ENCODE assay signal across 12 mouse cellular contexts in the genomic region with DNA sequence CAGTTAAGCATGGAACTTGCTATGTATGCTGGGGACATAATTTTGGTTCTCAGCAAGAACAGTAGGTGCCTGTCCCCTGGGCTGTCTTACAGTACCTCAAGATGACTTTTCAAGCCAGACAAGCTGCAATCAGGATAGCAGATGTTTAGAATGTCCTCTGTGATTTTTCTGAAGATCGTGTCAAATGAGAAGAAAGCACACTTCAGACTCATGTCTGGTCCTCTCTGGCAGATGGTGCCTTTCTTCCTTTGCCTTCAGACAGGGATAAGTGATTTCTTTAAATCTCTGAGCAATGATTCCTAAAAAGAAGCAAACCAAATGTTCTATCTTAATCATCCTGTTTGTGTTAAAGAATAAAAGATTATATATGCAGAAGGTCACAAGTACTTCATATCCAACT. TPM values are rescaled to one million over a fixed set of nuclear protein-coding genes. Genes with fewer than 3 reads are reported as not detected.
DNase-seq lines count a peak whose midpoint lies in the region; ATAC-seq lines count a peak whose summit lies in the region.
"Had no signal": no experiment of that assay in that cellular context is flagged by ENCODE, and none has a peak within 500 bp of the region (broad histone marks: within the 10 kb centered on the region; RNA-seq: fewer than 3 reads in every experiment).

No protein-coding gene starts in this region.

- no peak overlapping the region for H3K4me3 ChIP-seq in heart, embryonic 10.5 days
- H3K4me3 ChIP-seq in midbrain, embryonic 11.5 days (ENCODE audit: low read depth, low read length), result no peak overlapping the region
- H3K4me3 ChIP-seq in midbrain, embryonic 10.5 days, result no peak overlapping the region
- H3K4me3 ChIP-seq: embryonic facial prominence, embryonic 10.5 days; embryonic facial prominence, embryonic 12.5 days; forebrain, embryonic 13.5 days; forebrain, embryonic 15.5 days had no signal

- no peak overlapping the region for H3K9ac ChIP-seq in midbrain, embryonic 11.5 days (ENCODE audit: low read length)
- H3K9ac ChIP-seq: embryonic facial prominence, embryonic 12.5 days; forebrain, embryonic 13.5 days; forebrain, embryonic 15.5 days had no signal

- no peaks in the 10 kb centered on the region for H3K27me3 ChIP-seq in heart, embryonic 10.5 days (ENCODE audit: insufficient read depth, poor library complexity, severe bottlenecking)
- H3K27me3 ChIP-seq in midbrain, embryonic 11.5 days (ENCODE audit: control insufficient read depth, insufficient read depth, low read length), result no peaks in the 10 kb centered on the region
- no peaks in the 10 kb centered on the region for H3K27me3 ChIP-seq in midbrain, embryonic 10.5 days (ENCODE audit: low read depth, poor library complexity, severe bottlenecking)
- H3K27me3 ChIP-seq: embryonic facial prominence, embryonic 12.5 days; forebrain, embryonic 13.5 days; forebrain, embryonic 15.5 days had no signal

- no peak overlapping the region for H3K27ac ChIP-seq in heart, embryonic 10.5 days
- no peak overlapping the region for H3K27ac ChIP-seq in midbrain, embryonic 11.5 days (ENCODE audit: low read depth, low read length)
- H3K27ac ChIP-seq in midbrain, embryonic 10.5 days (replicated peaks), result no peak overlapping the region
- H3K27ac ChIP-seq: embryonic facial prominence, embryonic 10.5 days; embryonic facial prominence, embryonic 12.5 days; forebrain, embryonic 13.5 days; forebrain, embryonic 15.5 days had no signal

- DNase-seq in heart, embryonic 10.5 days (ENCODE audit: low spot score), result peak; percentile 51
- DNase-seq in heart, postnatal 36 days, result no peak
- peak; percentile 47 for DNase-seq in midbrain, embryonic 11.5 days (ENCODE audit: low spot score, missing footprints)
- DNase-seq in midbrain, embryonic 10.5 days (ENCODE audit: low spot score), result no peak
- DNase-seq in brain, adult 2 months (ENCODE audit: low read depth, low spot score), result peak; percentile 53
- DNase-seq in natural killer cell, adult 2 months (ENCODE audit: low spot score in 2 of 2), result no peak
- DNase-seq: cerebellum, adult 11-12 months had no signal

- no peaks in the 10 kb centered on the region for H3K9me3 ChIP-seq in heart, embryonic 10.5 days
- no peaks in the 10 kb centered on the region for H3K9me3 ChIP-seq in midbrain, embryonic 11.5 days (ENCODE audit: control insufficient read depth, low read length)
- H3K9me3 ChIP-seq in midbrain, embryonic 10.5 days (replicated peaks), result no peaks in the 10 kb centered on the region
- H3K9me3 ChIP-seq: embryonic facial prominence, embryonic 10.5 days; embryonic facial prominence, embryonic 12.5 days; forebrain, embryonic 13.5 days; forebrain, embryonic 15.5 days had no signal

- H3K4me1 ChIP-seq in heart, embryonic 10.5 days, result no peaks in the 10 kb centered on the region
- H3K4me1 ChIP-seq in midbrain, embryonic 11.5 days (ENCODE audit: control insufficient read depth, insufficient read depth, low read length), result no peaks in the 10 kb centered on the region
- H3K4me1 ChIP-seq in midbrain, embryonic 10.5 days, result no peaks in the 10 kb centered on the region
- H3K4me1 ChIP-seq: embryonic facial prominence, embryonic 10.5 days; embryonic facial prominence, embryonic 12.5 days; forebrain, embryonic 13.5 days; forebrain, embryonic 15.5 days had no signal

- 64% methylated on average over 1 of the region's 1 CpGs for WGBS in heart, embryonic 10.5 days
- WGBS in midbrain, embryonic 11.5 days, result 86% methylated on average over 1 of the region's 1 CpGs
- WGBS in midbrain, embryonic 10.5 days, result 81% methylated on average over 1 of the region's 1 CpGs

- no peak overlapping the region for H3K4me2 ChIP-seq in midbrain, embryonic 11.5 days
- H3K4me2 ChIP-seq: embryonic facial prominence, embryonic 12.5 days; forebrain, embryonic 13.5 days; forebrain, embryonic 15.5 days had no signal

- ATAC-seq in midbrain, embryonic 11.5 days (ENCODE audit: low FRiP score), result no peak
- ATAC-seq: forebrain, embryonic 13.5 days; forebrain, embryonic 15.5 days had no signal

- H3K36me3 ChIP-seq in heart, embryonic 10.5 days, result no peaks in the 10 kb centered on the region
- H3K36me3 ChIP-seq in midbrain, embryonic 11.5 days (ENCODE audit: control insufficient read depth, insufficient read depth, low read length), result no peaks in the 10 kb centered on the region
- H3K36me3 ChIP-seq in midbrain, embryonic 10.5 days, result no peaks in the 10 kb centered on the region
- H3K36me3 ChIP-seq: embryonic facial prominence, embryonic 10.5 days; embryonic facial prominence, embryonic 12.5 days; forebrain, embryonic 15.5 days had no signal

- intact Hi-C loops in heart, postnatal 36 days (cut with DNase I), result no loop called here

RNA-seq across cellular contexts. Expression of a gene that starts 0.7 kb away (rescaled TPM):
- 9.1 and 9.8 TPM in 2 replicates for polyA plus RNA-seq in heart, embryonic 10.5 days (2016; fragmentation: Nextera tagmentation; extraction: Ambion mirVana)
- 1 to 10 TPM; 1.9 to 2.2 TPM for total RNA-seq in heart, postnatal 36 days (2021)
- polyA plus RNA-seq in midbrain, embryonic 11.5 days (2014; fragmentation: Nextera tagmentation; extraction: Ambion mirVana), result 29.3 and 35.7 TPM in 2 replicates
- polyA plus RNA-seq in midbrain, embryonic 10.5 days (2016; fragmentation: Nextera tagmentation; extraction: Ambion mirVana), result 20.3 and 28.2 TPM in 2 replicates
- total RNA-seq: MEL had no signal

RNA-seq across cellular contexts. Expression of a gene that starts 32.2 kb away (rescaled TPM):
- 12.8 and 14.5 TPM in 2 replicates for polyA plus RNA-seq in heart, embryonic 10.5 days (2016; fragmentation: Nextera tagmentation; extraction: Ambion mirVana)
- total RNA-seq in heart, postnatal 36 days (2021), result 10 to 100 TPM; 17.8 to 29.7 TPM
- polyA plus RNA-seq in midbrain, embryonic 11.5 days (2014; fragmentation: Nextera tagmentation; extraction: Ambion mirVana), result 9.1 and 10.2 TPM in 2 replicates
- 12.1 and 12.4 TPM in 2 replicates for polyA plus RNA-seq in midbrain, embryonic 10.5 days (2016; fragmentation: Nextera tagmentation; extraction: Ambion mirVana)

Comparison
In these comparisons a context has a peak if more than half of its experiments do, and no peak if none do; other contexts are left out.
1. DNase-seq: peak in heart, embryonic 10.5 days (single experiment), midbrain, embryonic 11.5 days (single experiment) and brain, adult 2 months (single experiment); none in heart, postnatal 36 days (0 of 2), midbrain, embryonic 10.5 days (single experiment) and natural killer cell, adult 2 months (0 of 2).